Mouse (Mus musculus) liver, postnatal 0 days (tissue): ENCODE results near the gene Rbp1. TPM values are rescaled to one million over a fixed set of nuclear protein-coding genes. Genes with fewer than 3 reads are reported as not detected.
A peak's percentile ranks its signal among the peaks of the same experiment; 100 is the strongest.

Experiments
- ATAC-seq: fragments of 200-750 bp; cut with Nextera tagmentation; 2 replicates; pipeline ENCODE4 v1.8.0; 2017; ENCODE audit warnings: mild to moderate bottlenecking, moderate library complexity
- DNase-seq: peaks from one replicate; pipeline ENCODE4 v3.0.0-alpha.2; 2016
- H3K27ac ChIP-seq: fragments of 300-500 bp; sonication (generic); 2 replicates; pipeline ENCODE4 v1.5.1; 2014; ENCODE audit warnings: antibody characterized with exemption, moderate library complexity, mild to moderate bottlenecking, low read depth
- H3K27me3 ChIP-seq: fragments of 300-500 bp; sonication (generic); 2 replicates; pipeline ENCODE4 v1.6.1; 2014; ENCODE audit warnings: low read length, control low read depth, mixed read lengths; ENCODE audit not compliant: insufficient read depth
- H3K36me3 ChIP-seq: fragments of 300-500 bp; sonication (generic); replicated peaks from 2 replicates; pipeline ENCODE4 v1.6.1; 2014; ENCODE audit warnings: mild to moderate bottlenecking, control low read depth, low read length, moderate library complexity, mixed read lengths; ENCODE audit not compliant: insufficient read depth
- H3K4me1 ChIP-seq: fragments of 300-500 bp; sonication (generic); 2 replicates; pipeline ENCODE4 v1.6.1; 2014; ENCODE audit warnings: antibody characterized with exemption, mild to moderate bottlenecking, control low read depth; ENCODE audit not compliant: insufficient read depth
- H3K4me2 ChIP-seq: fragments of 300-500 bp; sonication (generic); 2 replicates; pipeline ENCODE4 v1.6.1; 2014; ENCODE audit warnings: low read depth, mild to moderate bottlenecking, low read length, moderate library complexity, mixed read lengths
- H3K4me3 ChIP-seq: fragments of 300-500 bp; sonication (generic); 2 replicates; pipeline ENCODE4 v1.5.1; 2014; ENCODE audit warnings: low read depth, low read length
- H3K9ac ChIP-seq: fragments of 300-500 bp; sonication (generic); replicated peaks from 2 replicates; pipeline ENCODE4 v1.6.1; 2014; ENCODE audit warnings: mild to moderate bottlenecking, moderate library complexity
- H3K9me3 ChIP-seq: fragments of 300-500 bp; sonication (generic); 2 replicates; pipeline ENCODE4 v1.6.1; 2016; ENCODE audit warnings: mild to moderate bottlenecking, control low read depth, low read length, mixed read lengths
- CTCF ChIP-seq: sonication (generic); IDR thresholded peaks from 2 replicates; pipeline ENCODE4 v1.5.1; 2016; ENCODE audit warnings: antibody characterized with exemption, low read depth
- EP300 ChIP-seq: IDR thresholded peaks from 2 replicates; pipeline ENCODE4 v1.6.1; 2016; ENCODE audit warnings: antibody characterized with exemption, low read depth, mild to moderate bottlenecking
- WGBS: fragments of 180-500 bp; shearing (Covaris S2); extraction: QIAGEN DNeasy Blood & Tissue Kit; methylation state at CpG from one replicate; pipeline ENCODE4 v1.1.7; 2014; ENCODE audit not compliant: insufficient replicate concordance; 5-methylcytosine and 5-hydroxymethylcytosine counted together
- polyA plus RNA-seq: library from polyadenylated mRNA; unstranded; fragments of >200 nt; fragmentation: Nextera tagmentation; extraction: Ambion mirVana; gene quantifications from 2 replicates; pipeline ENCODE4 v1.2.1, GENCODE M21; 2015

Gene Rbp1
- polyA plus RNA-seq, 1 experiment from 2014 or later = 54.3 TPM

GRCm38 (mm10) chr9:98387741-98388632 is 34.8 kb upstream of the Rbp1 start:
- TF ChIP-seq EP300 (no peak), CTCF (no peak)
- no peak overlapping the region for H3K4me2 ChIP-seq
- no peak for DNase-seq
- H3K27me3 ChIP-seq = no peaks in the 10 kb centered on the region
- no peak for ATAC-seq
- WGBS = 83% methylated on average over 10 of the region's 10 CpGs
- H3K9me3 ChIP-seq = no peaks in the 10 kb centered on the region
- no peak overlapping the region for H3K4me3 ChIP-seq
- 0 out of 2 replicates have a peak, but pooled peaks cover 2% of the 10 kb centered on the region for H3K36me3 ChIP-seq
- H3K9ac ChIP-seq = no peak overlapping the region
- no peak overlapping the region for H3K27ac ChIP-seq
- H3K4me1 ChIP-seq = no peaks in the 10 kb centered on the region

GRCm38 (mm10) chr9:98388633-98388965 is 34.2 kb upstream of the Rbp1 start:
- Histone ChIP-seq H3K4me2 (no peak overlapping the region), H3K27me3 (no peaks in the 10 kb centered on the region), H3K27ac (no peak overlapping the region), H3K4me1 (no peaks in the 10 kb centered on the region), H3K9me3 (no peaks in the 10 kb centered on the region), H3K4me3 (no peak overlapping the region), H3K9ac (no peak overlapping the region), H3K36me3 (0 out of 2 replicates have a peak, but pooled peaks cover 2% of the 10 kb centered on the region)
- 87% methylated on average over 5 of the region's 5 CpGs for WGBS
- ATAC-seq (no peak), DNase-seq (no peak)
- TF ChIP-seq CTCF = no peak
- no peak for TF ChIP-seq EP300

DNA sequence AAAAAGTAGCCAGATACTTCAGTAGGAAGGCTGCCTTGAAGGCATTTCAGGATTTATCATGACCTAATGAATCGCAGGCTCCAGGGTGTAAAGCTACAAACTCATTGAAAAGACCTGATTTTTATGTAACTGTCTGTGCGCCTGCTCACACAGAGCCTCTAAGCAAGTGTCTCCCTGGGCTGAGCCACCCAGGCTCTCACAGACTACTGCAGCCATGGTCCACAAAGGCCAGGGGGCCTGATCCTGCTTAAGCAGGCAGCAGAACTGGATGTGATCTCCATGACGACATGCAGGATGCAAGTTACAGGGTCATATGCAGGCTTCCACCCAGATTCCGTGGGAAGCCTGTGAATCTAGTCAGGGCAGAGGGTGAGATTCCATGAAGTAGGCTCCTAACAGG is 29.3 kb upstream of the Rbp1 start:
- Histone ChIP-seq H3K9me3 (no peaks in the 10 kb centered on the region), H3K27me3 (no peaks in the 10 kb centered on the region), H3K27ac (no peak overlapping the region), H3K36me3 (no peaks in the 10 kb centered on the region), H3K4me2 (no peak overlapping the region), H3K4me1 (peaks cover 7% of the 10 kb centered on the region; the same call in 1 of the 2 replicates), H3K4me3 (no peak overlapping the region), H3K9ac (no peak overlapping the region)
- DNase-seq = no peak
- ATAC-seq = no peak
- 86% methylated on average over 4 of the region's 4 CpGs for WGBS
- TF ChIP-seq EP300 (no peak), CTCF (no peak)

DNA sequence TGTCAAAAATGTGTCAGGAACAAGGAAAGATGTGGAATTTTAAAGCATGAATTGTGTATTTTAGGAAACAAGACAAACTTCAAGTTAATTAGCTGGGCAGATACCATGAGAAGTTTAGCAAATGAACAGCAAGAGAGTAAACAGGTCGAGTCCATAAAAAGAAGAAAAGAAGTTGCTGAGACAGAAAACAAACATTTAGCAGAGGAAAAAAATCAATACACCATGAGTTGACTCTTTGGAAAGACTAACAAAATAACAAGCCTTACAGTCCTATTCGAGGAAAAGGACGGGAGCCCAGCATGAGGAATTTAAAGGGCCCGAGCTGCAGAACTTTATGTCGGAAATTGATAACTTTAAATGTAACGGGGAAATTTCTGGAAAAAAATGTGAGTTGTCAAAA is 25.6 kb upstream of the Rbp1 start:
- WGBS = 72% methylated on average over 6 of the region's 6 CpGs
- ATAC-seq (peak; percentile 38; the same call in 1 of the 2 replicates), DNase-seq (no peak)
- Histone ChIP-seq H3K4me3 (no peak overlapping the region), H3K4me1 (peaks cover 7% of the 10 kb centered on the region; the same call in 1 of the 2 replicates), H3K4me2 (peak overlapping the region; percentile 39; the same call in 1 of the 2 replicates), H3K9ac (no peak overlapping the region), H3K9me3 (no peaks in the 10 kb centered on the region), H3K27ac (no peak overlapping the region), H3K36me3 (no peaks in the 10 kb centered on the region), H3K27me3 (no peaks in the 10 kb centered on the region)
- TF ChIP-seq CTCF (no peak), EP300 (no peak)

GRCm38 (mm10) chr9:98397866-98398265 is 24.9 kb upstream of the Rbp1 start:
- no peak overlapping the region for H3K4me2 ChIP-seq
- no peaks in the 10 kb centered on the region for H3K36me3 ChIP-seq
- H3K4me3 ChIP-seq = no peak overlapping the region
- 76% methylated on average over 3 of the region's 3 CpGs for WGBS
- peaks cover 7% of the 10 kb centered on the region; the same call in 1 of the 2 replicates for H3K4me1 ChIP-seq
- no peak for DNase-seq
- H3K27ac ChIP-seq = no peak overlapping the region
- H3K9me3 ChIP-seq = no peaks in the 10 kb centered on the region
- no peak overlapping the region for H3K9ac ChIP-seq
- H3K27me3 ChIP-seq = no peaks in the 10 kb centered on the region
- no peak for ATAC-seq
- no peak for TF ChIP-seq CTCF
- no peak for TF ChIP-seq EP300

- no peaks in the 10 kb centered on the region for H3K27me3 ChIP-seq
- H3K4me2 ChIP-seq = no peak overlapping the region
- H3K27ac ChIP-seq = no peak overlapping the region
- peaks cover 8% of the 10 kb centered on the region for H3K36me3 ChIP-seq
- H3K4me1 ChIP-seq = peaks cover 7% of the 10 kb centered on the region; the same call in 1 of the 2 replicates
- no peak overlapping the region for H3K9ac ChIP-seq
- TF ChIP-seq CTCF (no peak), EP300 (no peak)
- no peak for ATAC-seq
- no peak overlapping the region for H3K4me3 ChIP-seq
- 82% methylated on average over 13 of the region's 13 CpGs for WGBS
- no peak for DNase-seq
- no peaks in the 10 kb centered on the region for H3K9me3 ChIP-seq
Observed at GRCm38 (mm10) chr9:98400185-98400894, 22.4 kb upstream of the Rbp1 start.
